Mouse (Mus musculus) cerebellum, adult 2 months (tissue): ENCODE measurements around the gene Polr3a.

ENCODE experiments used
- CTCF ChIP-seq: fragments of 200-500 bp; IDR thresholded peaks from 2 replicates; pipeline ENCODE4 v1.5.1; 2011; ENCODE audit warnings: low read depth, mild to moderate bottlenecking, control low read depth, low read length, moderate library complexity, borderline replicate concordance; ENCODE audit not compliant: insufficient read depth
- POLR2A ChIP-seq: fragments of 200-500 bp; IDR thresholded peaks from 2 replicates; pipeline ENCODE4 v1.6.1; 2011; ENCODE audit warnings: low read length, control low read depth, borderline replicate concordance; ENCODE audit not compliant: insufficient read depth

GRCm38 (mm10) chr14:24498561-24499255, 11.8 kb upstream of the Polr3a start:
- TF ChIP-seq POLR2A (no peak), CTCF (no peak)
